Mouse (Mus musculus) testis, adult 2 months (tissue): ENCODE data around the gene Rps3.

ENCODE experiments used
- CTCF ChIP-seq: fragments of 200-500 bp; IDR thresholded peaks from 2 replicates; pipeline ENCODE4 v1.5.1; 2012; ENCODE audit warnings: low read depth, mild to moderate bottlenecking, inconsistent platforms, low read length, moderate library complexity; ENCODE audit not compliant: control insufficient read depth, insufficient read depth, insufficient replicate concordance
- POLR2A ChIP-seq: fragments of 200-500 bp; IDR thresholded peaks from 2 replicates; pipeline ENCODE4 v1.6.1; 2012; ENCODE audit warnings: low read depth, mild to moderate bottlenecking, inconsistent platforms, low read length, moderate library complexity; ENCODE audit not compliant: control insufficient read depth

DNA sequence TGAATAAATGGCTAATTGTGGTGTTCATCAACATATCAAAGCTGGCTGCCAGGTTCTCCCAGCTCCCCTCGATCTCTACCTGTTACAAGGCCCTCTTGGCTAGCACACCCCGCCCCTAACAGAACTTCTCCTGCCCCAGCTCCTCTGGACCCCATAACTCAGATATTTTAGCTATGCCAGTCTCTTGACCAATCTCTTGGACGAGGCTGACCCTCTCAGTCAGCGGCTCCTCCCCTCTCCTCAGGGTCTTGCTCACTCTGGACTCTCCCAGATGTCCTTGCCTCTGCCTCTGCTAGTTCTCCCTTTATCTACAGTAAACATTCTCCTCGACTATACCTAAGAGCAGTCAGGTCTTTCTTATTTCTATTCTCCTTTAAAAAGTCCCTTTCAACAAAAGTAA is 17.1 kb upstream of the Rps3 start:
- TF ChIP-seq CTCF (no peak), POLR2A (no peak)
